Mouse (Mus musculus) left cerebral cortex, adult 11 months (tissue): Measurements from ENCODE around the gene Adam12.

Experiments
- DNase-seq: peaks from one replicate; pipeline ENCODE4 v3.0.0; 2022; ENCODE audit warnings: low spot score

Gene Adam12

GRCm38 (mm10) chr7:134009157-134009556 lies 222.8 kb downstream of the Adam12 start:
- no peak for DNase-seq

GRCm38 (mm10) chr7:134007942-134008361 lies 224.0 kb downstream of the Adam12 start:
- no peak for DNase-seq

GRCm38 (mm10) chr7:134001581-134001980 lies 230.4 kb downstream of the Adam12 start:
- DNase-seq = no peak

GRCm38 (mm10) chr7:133990930-133991329 lies 241.0 kb downstream of the Adam12 start:
- no peak for DNase-seq

DNA sequence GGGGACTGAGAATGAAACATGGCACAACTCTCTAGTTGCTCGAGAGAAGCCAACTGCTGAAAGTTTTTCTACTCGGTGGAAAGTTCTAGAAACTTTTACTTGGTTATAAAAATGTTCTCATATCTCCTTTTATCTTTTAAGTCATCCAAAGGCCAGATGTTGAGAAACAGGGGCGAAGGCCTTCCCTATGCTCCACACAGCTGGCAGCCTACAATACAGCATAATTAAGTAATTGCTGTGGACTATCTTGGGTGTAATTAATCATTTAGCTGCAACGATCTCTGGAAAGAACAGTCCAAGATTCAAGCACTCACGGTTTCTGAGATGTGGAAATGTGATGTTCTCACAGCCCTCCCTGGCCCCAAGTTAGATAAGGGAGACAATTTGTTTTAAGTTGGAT lies 243.6 kb downstream of the Adam12 start:
- no peak for DNase-seq

- DNase-seq = no peak
Observed at GRCm38 (mm10) chr7:133986201-133986600, 245.7 kb downstream of the Adam12 start.

GRCm38 (mm10) chr7:133985648-133986047 lies 246.3 kb downstream of the Adam12 start:
- no peak for DNase-seq

DNA sequence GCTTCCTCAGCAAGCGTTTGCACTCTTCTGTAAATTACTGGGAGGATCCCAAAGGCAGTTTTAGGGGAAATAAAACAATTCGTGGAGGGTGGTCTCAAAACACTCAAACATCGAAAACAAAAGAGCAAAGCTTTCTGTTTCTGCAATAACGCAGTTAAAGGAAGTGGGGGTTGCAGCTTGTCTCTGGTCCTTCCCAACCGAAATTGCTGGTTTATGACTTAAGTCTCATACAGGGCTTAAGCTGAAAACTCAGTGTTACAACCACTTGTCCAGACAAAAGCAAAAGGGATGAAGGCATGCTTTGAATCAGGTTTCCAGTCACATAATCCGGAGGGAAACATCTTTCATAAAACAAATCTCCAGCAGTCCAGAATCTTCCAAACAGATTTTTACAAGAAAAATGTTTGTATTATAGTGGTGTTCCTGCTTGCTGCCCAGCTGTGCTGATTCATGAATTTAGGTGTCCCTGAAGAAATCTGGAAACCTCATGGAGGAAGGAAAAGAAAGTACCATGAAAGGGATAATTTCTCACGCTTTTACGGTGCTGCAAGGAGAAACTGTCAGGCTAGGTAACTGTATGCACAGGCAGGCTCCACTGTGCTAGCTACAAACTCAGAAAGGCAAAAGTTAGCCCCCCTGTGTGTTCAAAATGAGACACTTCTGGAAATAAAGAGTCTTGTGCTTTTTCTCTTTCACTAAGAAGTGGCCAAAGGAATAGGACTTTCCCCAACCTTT lies 255.4 kb downstream of the Adam12 start:
- DNase-seq = no peak

DNA sequence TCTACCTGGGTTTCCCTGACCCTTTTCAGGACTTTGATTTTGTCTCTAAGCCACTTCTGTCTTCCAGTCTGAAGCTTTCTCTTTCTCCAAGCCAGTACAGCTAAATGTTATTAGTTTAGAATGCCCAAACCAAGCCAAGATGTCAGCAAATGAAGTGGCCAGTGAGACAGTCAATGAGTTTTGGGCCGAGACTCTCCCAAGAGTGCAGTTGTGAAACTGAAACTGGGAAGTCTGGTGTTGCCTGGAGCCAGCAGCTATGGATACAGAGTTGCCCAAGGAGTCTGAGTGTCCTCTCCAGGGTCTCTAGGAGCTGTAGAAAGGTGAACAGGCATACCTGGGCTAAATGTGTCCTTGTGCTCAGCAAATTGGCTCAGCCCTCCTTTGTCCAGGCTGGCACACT lies 260.9 kb downstream of the Adam12 start:
- no peak for DNase-seq

- no peak for DNase-seq
Observed at GRCm38 (mm10) chr7:133970407-133970806, 261.5 kb downstream of the Adam12 start.

- no peak for DNase-seq
Observed at GRCm38 (mm10) chr7:133967906-133968305, 264.0 kb downstream of the Adam12 start.

- DNase-seq = no peak
Observed at GRCm38 (mm10) chr7:133963501-133963900, 268.4 kb downstream of the Adam12 start.

DNA sequence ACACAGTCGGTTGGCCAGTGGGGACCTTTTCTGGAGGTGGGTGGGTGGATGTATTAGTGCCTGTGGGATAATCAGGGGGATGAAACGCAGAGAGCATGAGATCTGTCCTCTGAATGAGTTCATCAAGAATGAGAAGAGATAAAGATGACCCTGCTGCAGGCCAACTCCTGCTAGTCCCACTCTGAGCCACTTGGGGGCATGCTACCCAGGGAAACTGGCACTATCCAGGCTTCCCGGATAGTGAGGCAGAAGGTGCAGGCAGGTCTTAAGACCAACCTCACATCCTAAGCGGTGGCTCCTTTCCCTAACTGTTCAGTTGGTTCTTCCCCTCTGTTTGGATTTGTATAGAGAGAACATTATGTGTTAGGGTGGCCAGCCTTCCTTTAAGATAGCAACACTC lies 272.7 kb downstream of the Adam12 start:
- peak; percentile 16 for DNase-seq

- no peak for DNase-seq
Observed at GRCm38 (mm10) chr7:133957873-133958272, 274.1 kb downstream of the Adam12 start.

DNA sequence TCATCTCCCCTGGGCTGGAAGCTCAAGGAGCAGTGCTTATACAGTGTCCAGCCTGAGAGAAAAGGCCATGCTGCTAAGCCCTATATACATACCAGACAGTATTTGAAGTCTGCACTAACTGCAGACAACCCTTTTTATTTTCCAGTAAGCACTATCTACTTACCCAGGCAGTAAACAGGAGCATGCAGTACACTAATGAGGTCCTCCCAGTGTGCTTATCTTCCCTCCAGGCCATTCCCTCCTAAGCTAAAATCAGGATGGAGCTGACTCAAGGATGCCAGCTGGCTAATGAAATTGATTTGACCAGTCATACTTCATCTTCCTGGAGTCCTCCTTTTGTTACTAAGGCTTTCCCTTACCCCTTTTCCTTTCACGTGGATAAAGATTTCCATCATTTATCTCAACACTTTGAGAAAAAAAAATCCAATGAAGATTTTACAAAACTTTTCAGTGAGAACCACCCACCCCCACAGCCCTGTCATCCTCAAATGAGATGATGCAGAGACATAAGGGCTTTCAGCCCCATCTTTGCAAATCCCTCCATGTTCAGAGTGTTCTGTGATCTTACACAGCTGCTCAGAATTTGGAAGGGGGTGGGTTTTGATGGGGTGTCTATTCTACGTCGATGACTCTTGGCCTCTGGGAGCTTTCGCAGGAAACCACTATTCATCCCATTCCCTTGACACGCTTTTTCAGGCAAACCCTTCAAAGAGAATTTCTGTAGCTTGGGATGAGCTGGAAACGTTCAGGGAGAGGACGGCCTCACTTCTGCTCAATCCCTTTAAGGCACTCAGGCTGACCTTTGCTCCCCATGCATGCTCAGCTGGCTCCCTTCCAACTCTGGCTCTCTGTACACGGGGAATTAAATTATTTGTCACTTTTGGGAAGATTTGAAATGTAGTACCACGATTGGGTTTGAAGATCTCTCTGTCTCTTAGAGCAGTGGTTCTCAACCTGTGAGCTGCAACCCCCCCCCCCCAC lies 277.5 kb downstream of the Adam12 start:
- DNase-seq = no peak

DNA sequence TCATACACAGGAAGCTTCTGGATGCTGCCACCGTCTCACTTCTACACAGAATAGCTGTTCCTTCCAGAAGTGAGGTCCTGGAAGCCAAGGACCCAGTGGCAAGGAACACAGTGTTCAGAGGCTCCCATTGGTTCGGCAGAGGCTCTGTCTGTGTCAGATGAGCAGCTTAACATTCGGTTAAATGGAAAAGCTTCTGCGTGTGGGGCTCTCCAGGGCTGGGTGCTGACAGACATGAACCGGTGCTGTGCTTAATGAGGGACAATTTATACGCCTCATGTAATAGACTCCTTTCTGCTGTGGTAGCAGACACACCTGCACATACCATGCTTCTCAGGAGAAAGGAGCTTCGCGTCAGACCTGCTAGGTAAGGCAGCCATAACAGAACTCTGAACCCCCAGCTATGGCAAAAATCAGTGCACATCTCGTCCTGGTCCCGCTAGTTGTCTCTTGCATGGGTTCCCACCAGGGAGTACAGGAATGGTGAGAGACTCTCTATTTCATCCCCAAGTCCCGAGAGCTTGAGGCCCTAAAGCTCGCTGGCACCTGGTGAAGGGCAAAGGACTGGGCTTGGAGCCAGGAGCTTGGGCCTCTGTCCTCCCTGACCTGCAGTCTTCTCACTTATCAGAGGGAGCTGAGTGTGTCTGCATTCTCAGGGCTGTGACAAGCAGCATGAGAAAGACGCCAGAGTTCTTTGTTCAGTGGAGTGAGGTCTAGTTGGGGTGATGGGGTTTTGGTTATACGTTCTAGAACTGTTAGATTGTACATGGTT lies 280.0 kb downstream of the Adam12 start:
- DNase-seq = no peak

GRCm38 (mm10) chr7:133947360-133947759 lies 284.6 kb downstream of the Adam12 start:
- DNase-seq = no peak

- no peak for DNase-seq
Observed at GRCm38 (mm10) chr7:133946757-133947345, 285.1 kb downstream of the Adam12 start.

GRCm38 (mm10) chr7:133946113-133946512 lies 285.8 kb downstream of the Adam12 start:
- DNase-seq = no peak

GRCm38 (mm10) chr7:133940405-133940804 lies 291.5 kb downstream of the Adam12 start:
- no peak for DNase-seq

GRCm38 (mm10) chr7:133937473-133937872 lies 294.5 kb downstream of the Adam12 start:
- no peak for DNase-seq

- no peak for DNase-seq
Observed at GRCm38 (mm10) chr7:133936377-133936776, 295.6 kb downstream of the Adam12 start.
